Mouse (Mus musculus): ENCODE data around the gene Cnot4.
"Not testable (repeated sequence)": the region's sequence is repeated elsewhere in the genome, so short reads cannot be mapped to it uniquely, and the experiment has no call there.

Gene Cnot4

DNA sequence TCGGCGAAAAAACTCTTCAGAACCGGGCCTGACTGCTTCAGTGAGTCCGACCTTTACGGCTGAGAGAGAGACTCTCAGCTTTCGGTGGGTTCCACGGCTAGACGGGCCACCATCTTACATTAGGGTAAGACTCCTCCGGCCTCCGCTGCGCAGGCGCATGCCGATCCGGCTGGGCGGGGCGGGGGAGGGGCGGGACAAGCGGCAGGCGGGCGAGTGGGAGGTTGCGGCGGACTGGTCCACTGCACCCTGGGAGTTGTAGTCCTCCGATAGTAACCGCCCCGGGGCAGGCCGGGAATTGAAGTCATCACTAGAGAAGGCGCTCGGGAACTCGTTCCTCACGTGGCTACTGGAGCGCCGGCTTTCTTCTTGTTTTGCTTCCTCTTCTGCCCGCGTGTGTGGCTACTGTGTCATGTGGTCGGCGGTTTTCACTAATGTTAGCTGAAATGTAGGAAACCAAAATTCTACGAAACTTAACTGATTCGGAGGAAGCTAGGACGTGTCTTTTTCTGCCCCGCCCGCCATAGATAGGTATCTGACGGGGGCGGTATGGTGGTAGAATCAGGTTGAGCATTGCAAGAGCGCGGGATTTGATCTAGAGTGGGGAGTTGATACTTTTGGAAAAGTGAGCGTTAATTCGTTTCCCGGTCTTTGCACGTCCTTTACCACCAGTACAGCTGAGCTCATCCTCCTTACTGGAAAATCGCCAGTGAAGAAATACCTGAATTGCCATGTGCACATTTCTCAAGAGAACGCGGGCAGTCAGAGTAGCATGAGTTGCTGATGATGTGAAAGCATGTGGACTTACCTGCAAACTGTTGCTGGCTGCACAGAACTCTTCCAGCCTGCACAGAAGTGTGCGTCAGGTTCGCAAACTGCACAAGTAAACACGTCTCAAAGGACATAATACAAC, at the start of gene Cnot4:
Gene Cnot4 (minus strand): TSS at position 146 of the 910 bp plus-strand sequence.
- peak; percentile 96 for DNase-seq (ENCODE audit: low spot score)

DNA sequence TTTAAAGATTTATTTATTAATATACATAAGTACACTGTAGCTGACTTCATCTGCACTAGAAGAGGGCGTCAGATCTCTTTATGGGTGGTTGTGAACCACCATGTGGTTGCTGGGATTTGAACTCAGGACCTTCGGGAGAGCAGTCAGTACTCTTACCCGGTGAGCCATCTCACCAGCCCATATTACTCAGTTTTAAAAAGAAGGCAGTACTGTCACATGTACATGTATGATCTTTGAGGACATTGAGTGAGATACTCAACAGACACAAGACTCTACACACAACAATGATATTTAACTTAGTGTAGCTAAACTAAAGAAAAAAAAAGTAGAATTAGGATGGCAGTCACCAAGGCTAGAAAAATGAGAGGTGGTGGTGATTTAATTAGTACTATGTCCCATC, 45.8 kb upstream of the Cnot4 start:
- DNase-seq (ENCODE audit: low spot score), result not testable (repeated sequence)

DNA sequence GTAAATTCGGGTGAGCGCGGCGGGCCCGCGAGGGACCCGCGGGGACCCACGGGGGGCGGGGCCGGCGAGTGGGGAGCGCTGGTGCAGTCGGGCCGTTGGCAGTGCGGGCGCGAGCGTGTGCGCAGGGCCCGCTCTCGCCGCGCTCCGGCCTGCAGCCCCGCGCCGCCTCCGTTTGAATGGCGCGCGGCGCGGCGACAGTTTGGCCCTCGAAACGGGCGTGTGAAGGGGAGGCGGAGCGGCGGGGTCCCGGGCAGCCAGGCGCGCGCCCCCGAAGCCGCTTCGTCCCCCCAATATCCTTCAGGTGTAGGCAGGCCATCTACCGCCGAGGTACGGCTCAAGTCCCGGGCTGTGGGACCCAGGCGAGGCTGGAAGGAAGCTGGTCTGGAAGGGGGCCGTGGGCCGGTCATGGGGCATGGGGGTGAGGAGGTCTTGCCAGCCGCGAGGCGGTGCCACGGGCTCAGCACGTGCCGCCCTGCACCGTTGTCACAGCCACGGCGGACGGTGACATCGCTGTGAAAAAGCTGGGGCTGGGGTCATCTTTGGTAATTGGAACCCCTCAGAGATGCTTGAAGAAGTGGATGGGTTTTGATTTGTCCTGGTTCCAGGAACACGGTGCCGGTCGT, 44.2 kb upstream of the Cnot4 start:
- DNase-seq (ENCODE audit: low spot score), result no peak

DNA sequence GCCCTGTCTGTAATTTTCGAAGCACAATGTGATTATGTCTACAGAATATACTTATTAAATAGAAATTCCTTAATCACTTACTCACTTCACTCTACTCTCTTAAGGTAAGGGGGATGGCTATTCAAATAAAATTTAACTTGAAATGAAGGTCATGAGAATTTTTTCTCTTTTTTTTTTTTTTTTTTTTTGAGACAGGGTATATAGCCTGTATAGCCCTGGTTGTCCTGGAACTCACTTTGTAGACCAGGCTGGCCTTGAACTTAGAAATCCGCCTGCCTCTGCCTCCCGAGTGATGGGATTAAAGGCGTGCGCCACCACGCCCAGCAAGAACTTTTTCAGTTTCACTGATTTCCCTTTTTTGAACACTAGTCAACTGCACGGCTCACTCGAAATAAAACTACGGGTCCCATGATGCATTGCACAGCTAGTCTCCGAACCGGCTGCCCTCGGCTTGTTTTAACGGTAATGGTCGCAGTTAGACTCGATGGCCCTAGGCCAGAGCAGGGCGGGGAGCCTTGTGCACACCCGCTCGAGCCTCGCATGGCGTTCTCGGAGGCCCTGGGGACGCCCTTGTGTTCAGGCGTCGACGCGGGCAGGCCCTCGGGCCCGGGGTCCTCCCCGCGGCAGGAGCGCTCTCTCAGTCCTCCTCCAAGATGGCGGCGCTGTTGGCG, 43.6 kb upstream of the Cnot4 start, which contains the start of gene Nup205:
Gene Nup205 (plus strand): TSS at position 443 of the 671 bp plus-strand sequence.
- peak; percentile 33 for DNase-seq (ENCODE audit: low spot score)

GRCm38 (mm10) chr6:35173181-35173580, 39.7 kb upstream of the Cnot4 start:
- DNase-seq (ENCODE audit: low spot score), result no peak

GRCm38 (mm10) chr6:35172028-35172427, 38.5 kb upstream of the Cnot4 start:
- DNase-seq (ENCODE audit: low spot score), result not testable (repeated sequence)

GRCm38 (mm10) chr6:35169250-35169649, 35.7 kb upstream of the Cnot4 start:
- DNase-seq (ENCODE audit: low spot score), result no peak

DNA sequence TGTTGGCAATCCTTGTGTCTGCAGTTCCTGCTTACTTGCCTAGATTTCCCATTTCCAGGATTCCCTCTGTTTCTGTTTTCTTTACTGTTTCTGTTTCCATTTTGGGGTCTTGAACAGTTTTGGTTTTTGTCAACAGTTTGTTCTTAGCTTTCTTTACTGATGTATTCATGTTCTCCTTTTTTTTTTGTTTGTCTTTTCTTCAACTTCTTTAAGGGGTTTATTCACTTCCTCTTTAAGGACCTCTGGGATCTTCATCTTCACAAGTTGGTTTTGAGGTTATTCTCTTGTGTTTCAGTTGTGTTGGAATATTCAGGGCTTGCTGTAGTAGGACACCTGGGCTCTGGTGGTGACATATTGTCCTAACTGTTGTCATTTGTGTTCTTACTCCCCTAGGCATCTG, 21.0 kb upstream of the Cnot4 start:
- DNase-seq (ENCODE audit: low spot score), result no peak

- no peak for DNase-seq (ENCODE audit: low spot score)
Observed at GRCm38 (mm10) chr6:35147726-35148422, 14.3 kb upstream of the Cnot4 start.

GRCm38 (mm10) chr6:35145569-35145968, 12.0 kb upstream of the Cnot4 start:
- no peak for DNase-seq (ENCODE audit: low spot score)

DNA sequence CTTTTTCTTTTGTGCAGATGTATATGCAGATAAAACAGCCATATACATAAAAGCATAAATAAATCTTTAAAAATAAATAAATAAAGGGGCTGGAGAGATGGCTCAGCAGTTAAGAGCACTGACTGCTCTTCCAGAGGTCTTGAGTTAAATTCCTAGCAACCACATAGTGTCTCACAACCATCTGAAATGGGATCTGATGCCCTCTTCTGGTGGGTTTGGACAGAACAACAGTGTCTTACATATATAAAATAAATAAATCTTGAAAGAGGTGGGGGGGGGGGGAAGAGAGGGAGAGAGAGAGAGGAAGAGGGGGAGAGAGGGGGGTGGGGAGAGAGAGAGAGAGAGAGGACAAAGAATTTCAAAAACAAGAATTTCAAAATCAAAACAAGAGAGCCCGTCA, 6.8 kb upstream of the Cnot4 start:
- no peak for DNase-seq (ENCODE audit: low spot score)

GRCm38 (mm10) chr6:35134844-35135243, 1.3 kb upstream of the Cnot4 start:
- no peak for DNase-seq (ENCODE audit: low spot score)

DNA sequence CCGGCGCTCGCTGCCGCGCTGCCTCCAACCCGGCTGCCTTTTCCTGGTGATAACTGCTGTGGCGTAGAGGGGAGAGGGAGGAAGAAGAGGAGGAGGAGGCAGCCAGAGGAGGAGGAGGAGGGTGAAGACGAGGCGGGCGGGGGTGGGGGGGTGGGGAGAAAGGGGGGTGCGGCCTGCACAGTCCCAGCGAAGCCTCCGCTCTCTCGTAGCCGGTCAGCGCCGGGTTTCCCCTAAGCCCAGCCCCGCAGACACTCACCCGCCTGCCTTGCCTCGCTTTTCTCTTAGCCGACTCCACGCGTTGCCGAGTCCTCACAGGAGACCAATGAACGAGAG, 312 bp downstream of the Cnot4 start:
- no peak for DNase-seq (ENCODE audit: low spot score)

DNA sequence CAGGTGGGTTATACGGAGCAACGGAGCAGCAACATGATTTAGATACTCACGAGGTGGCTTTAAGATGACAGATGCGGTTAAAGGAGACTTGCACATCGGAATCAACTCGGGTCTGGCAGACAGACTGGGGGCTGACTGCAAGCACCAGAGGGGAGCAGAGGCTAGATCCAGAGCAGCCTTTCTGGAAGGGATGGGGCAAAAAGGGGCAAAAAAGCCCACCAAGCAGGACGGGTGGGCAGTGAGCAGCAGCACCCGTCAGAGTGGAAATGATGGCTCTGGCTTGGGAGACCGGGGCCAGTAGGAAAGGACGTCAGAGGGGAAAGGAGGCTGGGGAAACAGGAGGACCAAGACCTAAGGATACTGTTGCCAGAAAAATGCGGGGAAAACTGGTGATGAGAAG, 718 bp downstream of the Cnot4 start:
- no peak for DNase-seq (ENCODE audit: low spot score)

DNA sequence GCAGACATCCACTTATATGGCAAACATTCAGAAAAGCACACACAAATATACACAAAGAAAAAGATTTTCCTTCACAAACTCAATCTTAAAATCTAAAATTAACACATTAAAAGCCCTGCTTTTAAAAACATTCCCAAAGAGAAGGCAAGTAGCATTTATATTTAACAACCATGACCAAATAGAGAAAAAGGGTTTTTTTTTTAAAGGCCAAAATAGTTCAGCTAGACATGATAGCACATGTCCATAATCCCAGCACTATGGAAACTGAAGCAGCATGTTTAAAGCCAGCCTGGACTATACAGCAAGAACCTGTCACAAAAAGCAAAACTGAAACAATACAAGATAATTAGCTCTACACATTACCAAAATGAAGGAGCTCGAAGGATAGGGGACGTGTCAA, 11.0 kb downstream of the Cnot4 start:
- DNase-seq (ENCODE audit: low spot score), result no peak

GRCm38 (mm10) chr6:35121925-35122324, 11.6 kb downstream of the Cnot4 start:
- DNase-seq (ENCODE audit: low spot score), result no peak

DNA sequence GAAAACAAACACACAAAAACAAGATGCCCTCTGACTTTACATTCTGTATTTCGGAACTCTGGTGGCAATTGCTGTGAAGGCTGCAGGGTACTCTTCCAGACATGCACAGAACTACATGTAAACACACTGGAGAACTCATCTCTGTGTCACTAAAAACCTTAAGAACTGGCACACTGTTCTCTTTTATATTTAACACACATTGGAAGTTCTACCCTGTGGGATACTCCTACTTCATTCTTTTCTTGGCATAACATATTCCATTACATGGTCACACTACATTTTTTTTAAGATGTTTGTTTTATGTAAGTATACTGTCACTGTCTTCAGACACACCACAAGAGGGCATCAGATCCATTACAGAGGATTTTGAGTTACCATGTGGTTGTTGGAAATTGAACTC, 31.1 kb downstream of the Cnot4 start:
- no peak for DNase-seq (ENCODE audit: low spot score)

- DNase-seq (ENCODE audit: low spot score), result no peak
Observed at GRCm38 (mm10) chr6:35084927-35085326, 48.6 kb downstream of the Cnot4 start.

DNA sequence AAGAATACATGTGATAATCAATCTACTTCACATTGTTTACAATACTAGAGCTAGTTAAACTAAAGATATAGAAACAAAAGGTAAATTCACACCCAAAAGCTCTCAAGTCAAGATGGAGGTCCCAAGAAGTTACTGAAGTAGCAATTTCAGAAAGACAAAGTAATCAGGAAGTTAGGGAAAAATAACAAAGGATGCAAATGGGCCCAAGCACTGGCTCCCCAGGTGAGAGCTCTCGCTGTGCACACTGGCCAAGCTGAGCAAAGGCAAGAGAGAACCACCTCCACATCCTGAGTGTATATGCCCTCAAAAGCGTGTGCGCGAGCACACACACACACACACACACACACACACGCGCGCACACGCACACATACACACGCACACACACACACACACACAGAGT, 58.4 kb downstream of the Cnot4 start:
- no peak for DNase-seq (ENCODE audit: low spot score)

GRCm38 (mm10) chr6:35071261-35071660, 62.3 kb downstream of the Cnot4 start:
- DNase-seq (ENCODE audit: low spot score), result no peak

GRCm38 (mm10) chr6:35062446-35062845, 71.1 kb downstream of the Cnot4 start:
- DNase-seq (ENCODE audit: low spot score), result no peak

GRCm38 (mm10) chr6:35043127-35043526, 90.4 kb downstream of the Cnot4 start:
- DNase-seq (ENCODE audit: low spot score), result no peak

Data from urinary bladder, postnatal 10 days (tissue).